Mouse (Mus musculus) neural tube, embryonic 15.5 days (tissue): ENCODE data around the gene Irak1bp1. TPM values are rescaled to one million over a fixed set of nuclear protein-coding genes. Genes with fewer than 3 reads are reported as not detected.

Experiments used
- ATAC-seq: fragments of 200-750 bp; cut with Nextera tagmentation; 2 replicates; pipeline ENCODE4 v1.8.0; 2017; ENCODE audit warnings: mild to moderate bottlenecking, moderate TSS enrichment, moderate library complexity; ENCODE audit not compliant: low FRiP score
- H3K27ac ChIP-seq: fragments of 300-500 bp; sonication (generic); replicated peaks from 2 replicates; pipeline ENCODE4 v1.5.1; 2015; ENCODE audit warnings: mild to moderate bottlenecking, inconsistent platforms
- H3K27me3 ChIP-seq: fragments of 300-500 bp; sonication (generic); replicated peaks from 2 replicates; pipeline ENCODE4 v1.6.1; 2015; ENCODE audit warnings: inconsistent platforms
- H3K36me3 ChIP-seq: fragments of 300-500 bp; sonication (generic); 2 replicates; pipeline ENCODE4 v1.6.1; 2015; ENCODE audit warnings: inconsistent platforms
- H3K4me1 ChIP-seq: fragments of 300-500 bp; sonication (generic); 2 replicates; pipeline ENCODE4 v1.6.1; 2015; ENCODE audit warnings: inconsistent platforms
- H3K4me2 ChIP-seq: fragments of 300-500 bp; sonication (generic); 2 replicates; pipeline ENCODE4 v1.6.1; 2015; ENCODE audit warnings: inconsistent platforms, mild to moderate bottlenecking, moderate library complexity
- H3K4me3 ChIP-seq: fragments of 300-500 bp; sonication (generic); replicated peaks from 2 replicates; pipeline ENCODE4 v1.5.1; 2015; ENCODE audit warnings: mild to moderate bottlenecking, inconsistent platforms
- H3K9ac ChIP-seq: fragments of 300-500 bp; sonication (generic); replicated peaks from 2 replicates; pipeline ENCODE4 v1.6.1; 2015; ENCODE audit warnings: mild to moderate bottlenecking, inconsistent platforms
- H3K9me3 ChIP-seq: fragments of 300-500 bp; sonication (generic); replicated peaks from 2 replicates; pipeline ENCODE4 v1.6.1; 2016; ENCODE audit warnings: inconsistent platforms
- WGBS: fragments of 180-500 bp; shearing (Covaris S2); methylation state at CpG from one replicate; pipeline ENCODE4 v1.1.7; 2015; ENCODE audit warnings: mixed read lengths; 5-methylcytosine and 5-hydroxymethylcytosine counted together
- polyA plus RNA-seq: library from polyadenylated mRNA; unstranded; fragments of >200 nt; fragmentation: Nextera tagmentation; extraction: Ambion mirVana; gene quantifications from 2 replicates; pipeline ENCODE4 v1.2.1, GENCODE M21; 2015

Gene Irak1bp1
- 31.2 and 34.6 TPM in 2 replicates for polyA plus RNA-seq

DNA sequence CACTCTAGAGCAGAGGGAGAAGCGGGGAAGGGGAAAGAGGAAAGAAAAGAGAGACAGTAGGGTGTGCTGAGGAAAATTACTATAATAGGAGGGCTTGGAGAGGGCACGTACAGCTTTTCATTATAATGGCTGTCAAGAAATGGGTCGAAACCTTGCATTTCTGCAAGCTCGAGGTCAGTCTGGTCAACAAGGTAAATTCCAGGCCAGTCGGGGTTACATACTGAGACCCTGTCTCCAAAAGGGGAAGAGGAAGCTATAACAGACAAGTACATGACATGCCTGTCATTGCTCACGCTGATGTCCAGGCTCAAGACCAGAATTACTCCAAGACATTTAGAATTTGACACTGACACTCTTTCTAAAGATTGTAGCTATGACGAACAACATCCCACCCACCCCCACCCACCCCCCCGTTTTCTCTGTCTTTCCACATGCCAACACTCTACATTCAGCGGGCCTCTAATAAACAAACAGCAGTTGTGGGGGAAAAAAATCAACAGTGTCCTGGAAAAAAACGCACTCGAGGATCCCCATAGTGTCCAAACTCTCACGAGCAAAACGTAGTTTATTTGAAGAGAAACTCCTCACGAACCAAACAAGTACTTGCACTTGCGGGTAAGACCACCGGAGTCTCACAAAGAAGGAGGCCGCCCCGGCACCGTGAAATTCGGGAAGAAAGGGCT, at the start of gene Irak1bp1:
Gene Irak1bp1 (plus strand): TSS at position 534 of the 683 bp plus-strand sequence.
- Histone ChIP-seq H3K36me3 (peaks cover 4% of the 10 kb centered on the region; the same call in 1 of the 2 replicates), H3K27ac (peak within 1 kb of the TSS; percentile 92)
- WGBS, result 10% methylated on average over 20 of the region's 20 CpGs

DNA sequence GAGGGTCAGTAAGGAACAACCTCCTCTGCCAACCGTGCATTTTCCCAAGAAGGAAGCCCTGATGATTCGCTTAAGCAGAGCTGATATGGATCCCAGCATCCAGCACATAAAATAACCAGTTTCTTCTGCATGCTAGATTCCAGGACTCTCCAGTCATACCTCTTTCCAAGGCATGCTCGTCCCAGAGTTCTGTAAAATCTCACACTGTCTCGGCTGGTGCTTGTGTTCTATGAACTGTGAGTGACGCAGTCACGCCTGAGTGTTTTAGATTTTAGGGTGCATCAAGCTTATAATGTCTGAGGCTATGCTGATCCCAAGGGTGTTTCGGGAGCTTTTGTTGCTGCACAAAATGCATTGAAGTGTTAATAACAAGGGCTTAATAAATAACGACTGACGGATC, 41.0 kb upstream of the Irak1bp1 start:
- H3K36me3 ChIP-seq, result no peaks in the 10 kb centered on the region
- no peak overlapping the region for H3K27ac ChIP-seq
- H3K4me1 ChIP-seq, result peaks cover 4% of the 10 kb centered on the region; the same call in 1 of the 2 replicates
- ATAC-seq, result no peak
- no peak overlapping the region for H3K9ac ChIP-seq
- no peaks in the 10 kb centered on the region for H3K27me3 ChIP-seq
- H3K4me3 ChIP-seq, result no peak overlapping the region
- peak overlapping the region; percentile 27; the same call in 1 of the 2 replicates for H3K4me2 ChIP-seq
- WGBS, result 38% methylated on average over 9 of the region's 9 CpGs
- H3K9me3 ChIP-seq, result no peaks in the 10 kb centered on the region

More for the DNA sequence above, at the start of gene Irak1bp1:
- H3K4me3 ChIP-seq, result peak within 1 kb of the TSS; percentile 68
- H3K4me1 ChIP-seq, result peaks cover 18% of the 10 kb centered on the region
- ATAC-seq, result peak; percentile 20
- no peaks in the 10 kb centered on the region for H3K27me3 ChIP-seq
- peak within 1 kb of the TSS; percentile 55 for H3K4me2 ChIP-seq
- no peaks in the 10 kb centered on the region for H3K9me3 ChIP-seq
- peak within 1 kb of the TSS; percentile 79 for H3K9ac ChIP-seq

DNA sequence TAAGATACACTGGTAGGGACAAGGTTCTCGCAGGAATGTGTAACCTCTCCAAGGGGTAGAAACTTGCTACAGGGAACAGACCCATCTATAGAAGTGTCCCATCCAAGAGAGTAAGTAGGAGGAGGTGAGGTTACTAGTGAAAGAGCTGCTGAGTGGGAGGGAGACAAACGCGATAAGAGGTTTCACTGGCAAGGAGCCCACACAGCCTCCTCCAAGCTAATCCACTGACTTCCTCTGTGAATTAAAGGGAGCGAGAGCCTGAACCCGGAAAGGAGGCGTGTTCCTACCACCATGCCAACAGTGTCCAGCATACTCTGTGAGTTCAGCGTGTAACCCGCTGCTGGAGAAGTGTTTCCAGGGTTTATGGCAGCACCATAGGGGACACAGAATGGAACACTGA, 29.0 kb upstream of the Irak1bp1 start:
- no peak for ATAC-seq

DNA sequence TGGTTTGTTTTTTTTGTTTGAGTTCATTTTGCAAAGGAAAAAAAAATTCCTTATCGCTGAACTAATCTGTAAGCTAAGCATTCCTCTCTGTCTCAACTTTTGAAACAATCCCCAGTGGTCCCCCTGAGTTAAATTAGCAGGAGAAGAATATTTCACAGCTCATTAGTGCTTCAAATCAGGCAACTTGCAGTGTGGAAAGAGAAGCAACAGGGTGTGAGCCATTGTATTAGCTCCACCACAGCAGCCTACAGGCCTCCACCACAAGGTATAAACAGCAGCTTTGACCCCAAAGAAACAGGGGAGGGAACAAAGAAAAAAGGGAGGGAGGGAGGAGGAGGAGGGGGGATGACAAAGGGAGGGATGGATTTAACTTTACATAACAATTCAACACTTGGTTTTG, 22.2 kb upstream of the Irak1bp1 start:
- no peaks in the 10 kb centered on the region for H3K36me3 ChIP-seq
- no peak for ATAC-seq
- H3K4me3 ChIP-seq, result no peak overlapping the region
- H3K4me2 ChIP-seq, result no peak overlapping the region
- H3K9ac ChIP-seq, result no peak overlapping the region
- H3K9me3 ChIP-seq, result no peaks in the 10 kb centered on the region
- H3K27me3 ChIP-seq, result no peaks in the 10 kb centered on the region
- H3K27ac ChIP-seq, result no peak overlapping the region
- 0% methylated on average over 1 of the region's 1 CpGs for WGBS
- H3K4me1 ChIP-seq, result no peaks in the 10 kb centered on the region

More for the DNA sequence above, 29.0 kb upstream of the Irak1bp1 start:
- no peaks in the 10 kb centered on the region for H3K4me1 ChIP-seq
- no peaks in the 10 kb centered on the region for H3K27me3 ChIP-seq
- H3K27ac ChIP-seq, result no peak overlapping the region
- no peak overlapping the region for H3K4me2 ChIP-seq
- no peaks in the 10 kb centered on the region for H3K9me3 ChIP-seq
- H3K9ac ChIP-seq, result no peak overlapping the region
- no peaks in the 10 kb centered on the region for H3K36me3 ChIP-seq
- 86% methylated on average over 8 of the region's 8 CpGs for WGBS
- no peak overlapping the region for H3K4me3 ChIP-seq

DNA sequence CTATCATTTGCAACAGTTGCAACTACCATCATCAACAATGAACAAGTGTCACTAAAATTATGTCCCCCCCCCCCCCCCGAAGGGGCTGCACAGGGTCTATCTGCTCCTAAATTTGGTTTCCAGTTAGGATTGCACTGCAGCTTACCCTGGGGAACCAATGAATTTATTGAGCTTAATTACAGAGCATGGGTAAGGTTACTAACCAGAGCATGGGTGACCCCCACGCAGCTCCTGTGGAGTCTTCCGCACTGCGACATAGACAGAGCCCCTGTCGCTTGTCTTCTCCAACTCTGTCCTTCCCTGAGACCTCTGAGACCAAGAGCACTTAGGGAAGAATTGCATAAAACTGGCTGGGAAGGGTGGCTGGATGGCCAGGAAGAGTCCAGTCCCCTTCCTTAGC, 21.7 kb upstream of the Irak1bp1 start:
- ATAC-seq, result no peak
- H3K27me3 ChIP-seq, result no peaks in the 10 kb centered on the region
- no peaks in the 10 kb centered on the region for H3K4me1 ChIP-seq
- H3K36me3 ChIP-seq, result no peaks in the 10 kb centered on the region
- H3K4me3 ChIP-seq, result no peak overlapping the region
- H3K9me3 ChIP-seq, result no peaks in the 10 kb centered on the region
- no peak overlapping the region for H3K9ac ChIP-seq
- 48% methylated on average over 5 of the region's 5 CpGs for WGBS
- H3K4me2 ChIP-seq, result no peak overlapping the region
- H3K27ac ChIP-seq, result no peak overlapping the region

DNA sequence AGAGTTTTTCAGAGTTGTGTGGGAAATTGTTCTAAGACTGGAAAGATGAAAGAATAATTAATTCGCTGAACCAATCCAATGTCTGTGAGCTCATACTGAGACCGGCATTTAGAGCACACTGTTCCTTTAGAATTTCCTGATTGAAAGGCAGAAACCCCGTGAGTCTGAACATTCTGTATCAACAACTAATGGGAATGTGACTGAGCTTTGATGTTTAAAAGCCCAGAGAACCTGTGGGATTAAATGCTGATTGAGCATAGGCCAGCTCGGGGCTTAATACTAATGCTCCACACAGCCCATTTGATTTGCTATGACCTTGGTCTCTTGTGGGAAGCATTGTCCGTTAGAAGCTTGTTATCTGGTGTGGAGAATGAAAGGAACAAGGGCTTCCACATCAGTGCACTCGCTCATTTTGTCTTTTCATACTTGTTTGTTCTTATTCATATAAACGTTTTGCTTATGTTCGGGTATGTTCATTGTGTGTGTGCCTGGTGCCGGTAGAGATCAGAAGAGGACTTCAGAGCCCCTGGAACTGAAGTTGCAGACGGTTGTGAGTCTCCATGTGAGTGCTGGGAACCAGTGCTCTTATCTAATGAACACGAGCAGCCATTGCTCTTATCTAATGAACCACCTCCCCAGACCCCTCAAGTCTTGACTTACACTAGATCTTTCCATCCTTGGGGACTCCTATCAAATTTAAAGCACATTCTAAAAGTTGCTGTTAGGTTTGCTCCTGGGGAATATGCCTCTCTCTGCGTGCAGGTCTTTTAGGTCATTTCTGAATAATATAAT, 17.0 kb upstream of the Irak1bp1 start:
- H3K9me3 ChIP-seq, result no peaks in the 10 kb centered on the region
- ATAC-seq, result no peak
- 71% methylated on average over 12 of the region's 12 CpGs for WGBS

DNA sequence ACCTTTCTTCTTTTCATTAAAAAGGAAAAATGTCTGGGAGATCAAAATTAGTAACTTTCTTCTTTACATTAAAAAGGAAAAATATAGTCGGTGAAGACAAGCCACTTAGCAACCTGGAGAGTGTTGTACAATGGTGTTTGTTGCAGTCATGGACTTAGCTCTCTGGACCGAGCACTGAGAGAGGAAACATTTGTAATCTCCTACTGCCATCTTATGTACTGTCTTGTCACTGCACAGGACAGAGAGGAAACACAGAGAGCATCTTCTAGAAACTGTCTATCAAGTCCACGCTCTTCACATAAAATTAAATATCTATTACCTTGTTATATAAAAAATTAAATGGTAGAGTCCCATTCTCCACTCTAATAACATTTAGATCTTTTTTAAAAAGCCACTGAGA, 14.8 kb upstream of the Irak1bp1 start:
- no peaks in the 10 kb centered on the region for H3K4me1 ChIP-seq
- WGBS, result 63% methylated on average over 3 of the region's 3 CpGs
- ATAC-seq, result peak; percentile 82; the same call in 1 of the 2 replicates
- H3K9me3 ChIP-seq, result no peaks in the 10 kb centered on the region
- H3K4me3 ChIP-seq, result no peak overlapping the region
- no peak overlapping the region for H3K9ac ChIP-seq
- H3K27ac ChIP-seq, result no peak overlapping the region
- no peaks in the 10 kb centered on the region for H3K27me3 ChIP-seq
- no peaks in the 10 kb centered on the region for H3K36me3 ChIP-seq
- no peak overlapping the region for H3K4me2 ChIP-seq

More for the DNA sequence above, 17.0 kb upstream of the Irak1bp1 start:
- Histone ChIP-seq H3K4me1 (no peaks in the 10 kb centered on the region), H3K27me3 (no peaks in the 10 kb centered on the region), H3K4me2 (no peak overlapping the region), H3K4me3 (no peak overlapping the region), H3K27ac (no peak overlapping the region), H3K36me3 (no peaks in the 10 kb centered on the region), H3K9ac (no peak overlapping the region)

DNA sequence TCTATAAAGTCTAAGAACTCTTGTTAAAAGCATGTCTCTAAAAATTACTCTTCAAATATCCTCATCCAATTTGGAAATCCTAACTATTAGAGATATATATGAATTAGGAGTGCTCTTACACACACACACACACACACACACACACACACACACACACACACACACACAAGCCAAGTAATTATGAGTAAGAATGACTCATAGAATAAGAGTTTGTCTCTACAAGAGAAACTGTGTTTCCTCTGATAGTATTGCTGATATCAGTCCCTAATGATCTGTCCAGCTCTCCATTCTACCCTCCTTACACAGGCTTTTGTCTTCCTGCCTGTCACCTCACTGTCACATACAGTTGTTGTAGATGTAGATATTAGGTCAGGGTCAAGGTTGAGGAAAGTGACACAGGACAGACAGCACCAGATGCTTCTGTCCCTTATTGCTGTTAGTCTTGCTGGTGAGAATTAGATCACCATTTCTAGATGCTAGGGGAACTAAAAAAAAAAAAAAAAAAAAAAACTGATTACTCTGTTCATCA, 14.0 kb upstream of the Irak1bp1 start:
- H3K4me3 ChIP-seq, result no peak overlapping the region
- no peak overlapping the region for H3K9ac ChIP-seq
- H3K27me3 ChIP-seq, result no peaks in the 10 kb centered on the region
- ATAC-seq, result no peak
- no peaks in the 10 kb centered on the region for H3K9me3 ChIP-seq
- H3K4me1 ChIP-seq, result no peaks in the 10 kb centered on the region
- H3K4me2 ChIP-seq, result no peak overlapping the region
- no peaks in the 10 kb centered on the region for H3K36me3 ChIP-seq
- H3K27ac ChIP-seq, result no peak overlapping the region

DNA sequence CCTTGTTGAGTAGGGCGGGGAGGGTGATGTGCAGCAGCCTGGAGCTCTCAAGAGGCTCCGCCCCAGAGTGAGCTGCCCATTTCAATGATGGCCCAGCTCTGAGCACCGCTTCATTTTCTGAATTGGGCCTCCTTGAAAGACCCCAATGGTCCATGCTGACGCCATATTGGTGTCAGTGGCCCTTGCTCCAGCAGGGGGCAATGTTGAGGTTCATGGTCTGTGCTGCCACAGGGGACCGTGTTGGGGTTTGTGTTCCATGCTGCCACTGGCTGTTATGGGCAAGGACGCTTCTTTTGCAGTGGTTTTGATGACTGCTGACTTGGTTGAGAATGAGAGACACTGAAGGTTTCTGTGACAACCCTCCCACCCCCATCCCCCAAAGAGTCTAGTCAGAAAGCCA, 2.9 kb upstream of the Irak1bp1 start:
- Histone ChIP-seq H3K4me2 (no peak overlapping the region), H3K27ac (no peak overlapping the region), H3K36me3 (no peaks in the 10 kb centered on the region), H3K9me3 (no peaks in the 10 kb centered on the region), H3K4me1 (peaks cover 12% of the 10 kb centered on the region), H3K27me3 (no peaks in the 10 kb centered on the region), H3K9ac (no peak overlapping the region), H3K4me3 (no peak overlapping the region)
- 95% methylated on average over 6 of the region's 6 CpGs for WGBS
- ATAC-seq, result no peak

DNA sequence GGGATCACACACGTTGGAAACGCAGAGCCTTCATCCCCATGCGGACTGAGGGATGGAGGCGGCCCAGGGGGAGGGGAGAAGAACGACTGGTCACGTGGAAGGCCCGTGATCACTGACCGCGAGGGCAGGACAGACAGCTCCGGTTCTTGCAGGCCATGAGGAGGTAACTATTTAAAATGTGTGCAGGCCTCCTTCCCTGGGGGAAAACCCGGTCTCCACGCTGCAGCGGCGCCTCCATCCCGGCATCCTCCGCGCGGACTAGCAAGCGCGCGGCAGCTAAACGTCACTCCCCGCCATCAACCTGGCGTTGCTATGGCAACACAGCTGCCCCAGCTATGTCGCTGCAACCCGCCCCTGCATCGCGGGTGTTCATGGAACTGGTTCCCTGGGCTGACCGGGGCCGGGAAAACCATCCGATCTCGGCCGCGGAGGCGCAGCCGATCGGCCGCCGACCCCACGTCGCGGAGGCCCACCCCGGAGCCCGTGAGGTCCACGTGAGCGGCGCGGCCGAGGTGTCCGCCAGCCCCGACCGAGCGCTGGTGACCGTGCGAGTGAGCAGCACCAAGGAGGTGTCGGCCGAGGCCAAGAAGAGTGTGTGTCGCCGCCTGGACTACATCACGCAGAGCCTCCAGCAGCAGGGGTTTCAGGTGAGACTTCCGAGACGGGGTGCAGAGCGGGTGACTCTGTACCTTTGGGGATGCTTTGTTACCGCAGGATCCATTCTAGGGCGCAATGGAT, 522 bp downstream of the Irak1bp1 start:
- Histone ChIP-seq H3K4me3 (peak overlapping the region; percentile 68), H3K9me3 (no peaks in the 10 kb centered on the region), H3K27ac (peak overlapping the region; percentile 92), H3K4me1 (peaks cover 18% of the 10 kb centered on the region), H3K27me3 (no peaks in the 10 kb centered on the region), H3K36me3 (peaks cover 4% of the 10 kb centered on the region; the same call in 1 of the 2 replicates), H3K9ac (peak overlapping the region; percentile 79), H3K4me2 (peak overlapping the region; percentile 55)
- under 1% methylated on average over 60 of the region's 65 CpGs for WGBS
- ATAC-seq, result peak; percentile 97

DNA sequence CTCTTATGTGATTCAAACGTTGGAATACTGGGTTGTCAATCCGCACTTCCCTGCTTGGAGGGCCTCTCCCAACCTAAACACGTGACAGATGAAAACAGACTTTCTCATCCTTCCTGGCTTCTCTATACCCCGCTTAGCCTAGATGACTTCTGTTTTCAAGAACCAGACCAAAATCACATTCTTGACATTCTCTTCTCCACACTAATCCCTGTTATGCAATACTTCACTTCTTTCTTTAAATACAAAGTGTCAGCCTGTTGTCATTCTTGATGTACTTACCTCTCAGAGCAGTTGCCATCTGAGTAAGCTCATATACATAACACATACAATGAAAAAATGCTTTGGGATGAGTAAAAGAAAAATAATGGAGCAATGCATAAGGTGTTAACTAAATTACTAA, 2.6 kb downstream of the Irak1bp1 start:
- Histone ChIP-seq H3K36me3 (peaks cover 4% of the 10 kb centered on the region; the same call in 1 of the 2 replicates), H3K9me3 (no peaks in the 10 kb centered on the region), H3K27me3 (no peaks in the 10 kb centered on the region), H3K9ac (no peak overlapping the region), H3K4me2 (no peak overlapping the region), H3K4me3 (no peak overlapping the region), H3K4me1 (peaks cover 28% of the 10 kb centered on the region), H3K27ac (no peak overlapping the region)
- WGBS, result 70% methylated on average over 4 of the region's 4 CpGs
- no peak for ATAC-seq
